Mouse (Mus musculus) kidney, adult 2 months (tissue): ENCODE data around the gene Ptgis.

ENCODE experiments used
- CTCF ChIP-seq: fragments of 200-500 bp; conservative IDR thresholded peaks from 2 replicates; pipeline ENCODE4 v1.5.1; 2011; ENCODE audit warnings: low read depth, mild to moderate bottlenecking, control low read depth, low read length, moderate library complexity, mixed read lengths; ENCODE audit not compliant: insufficient read depth, insufficient read length
- POLR2A ChIP-seq: fragments of 200-500 bp; IDR thresholded peaks from one replicate; pipeline ENCODE4 v1.6.1; 2011; ENCODE audit warnings: low read depth, low read length, control low read depth

- TF ChIP-seq CTCF: no peak
- TF ChIP-seq POLR2A: no peak
These were observed 27.9 kb downstream of the Ptgis start for GRCm38 (mm10) chr2:167212551-167212950.
